In genomic region chr10:111327957-111328356, GRCm38 (mm10) we compare ENCODE assay signal across 36 mouse cellular contexts.
"Had no signal": no experiment of that assay in that cellular context is flagged by ENCODE, and none has a peak within 500 bp of the region (broad histone marks: within the 10 kb centered on the region; RNA-seq: fewer than 3 reads in every experiment).

No protein-coding gene starts in this region.

- DNase-seq: heart, adult 2 months; heart, postnatal 10 days; heart, postnatal 14 days; heart, postnatal 36 days; heart, postnatal 4 days; kidney, adult 11 months; kidney, adult 18-20 months; kidney, adult 2 months; kidney, adult 8-10 months; kidney, adult 9 months; kidney, postnatal 10 days; kidney, postnatal 14 days; kidney, postnatal 25 days; kidney, postnatal 36 days; kidney, postnatal 4 days; layer of hippocampus, adult 9-11 months; layer of hippocampus, postnatal 36 days had no signal

- H3K9me3 ChIP-seq: heart, embryonic 10.5 days; heart, embryonic 12.5 days; heart, embryonic 13.5 days; heart, embryonic 15.5 days; hindbrain, embryonic 10.5 days; hindbrain, embryonic 12.5 days; hindbrain, embryonic 13.5 days; hindbrain, embryonic 15.5 days; intestine, embryonic 15.5 days; kidney, embryonic 15.5 days had no signal

- H3K9ac ChIP-seq: heart, embryonic 12.5 days; heart, embryonic 13.5 days; heart, embryonic 15.5 days; hindbrain, embryonic 12.5 days; hindbrain, embryonic 13.5 days; hindbrain, embryonic 14.5 days; hindbrain, embryonic 15.5 days; intestine, embryonic 15.5 days; kidney, embryonic 15.5 days had no signal

- H3K4me3 ChIP-seq: heart, adult 2 months; heart, embryonic 10.5 days; heart, embryonic 12.5 days; heart, embryonic 13.5 days; heart, embryonic 15.5 days; hindbrain, embryonic 10.5 days; hindbrain, embryonic 12.5 days; hindbrain, embryonic 13.5 days; hindbrain, embryonic 15.5 days; intestine, embryonic 15.5 days; kidney, embryonic 15.5 days; layer of hippocampus, adult 2 months had no signal

- H3K36me3 ChIP-seq: heart, embryonic 10.5 days; heart, embryonic 12.5 days; heart, embryonic 13.5 days; heart, embryonic 15.5 days; hindbrain, embryonic 10.5 days; hindbrain, embryonic 12.5 days; hindbrain, embryonic 13.5 days; hindbrain, embryonic 15.5 days; intestine, embryonic 15.5 days; kidney, embryonic 15.5 days had no signal

- H3K4me2 ChIP-seq: heart, embryonic 11.5 days; heart, embryonic 12.5 days; heart, embryonic 13.5 days; heart, embryonic 15.5 days; hindbrain, embryonic 12.5 days; hindbrain, embryonic 13.5 days; hindbrain, embryonic 14.5 days; hindbrain, embryonic 15.5 days; intestine, embryonic 15.5 days; kidney, embryonic 15.5 days had no signal

- H3K27me3 ChIP-seq: heart, embryonic 12.5 days; heart, embryonic 13.5 days; heart, embryonic 15.5 days; hindbrain, embryonic 12.5 days; hindbrain, embryonic 13.5 days; hindbrain, embryonic 15.5 days; intestine, embryonic 15.5 days; kidney, embryonic 15.5 days had no signal

- H3K4me1 ChIP-seq: heart, embryonic 10.5 days; heart, embryonic 12.5 days; heart, embryonic 13.5 days; heart, embryonic 15.5 days; hindbrain, embryonic 10.5 days; hindbrain, embryonic 12.5 days; hindbrain, embryonic 13.5 days; hindbrain, embryonic 15.5 days; intestine, embryonic 15.5 days; kidney, embryonic 15.5 days had no signal

- ATAC-seq: hindbrain, embryonic 16.5 days; hindbrain, postnatal 0 days; inflammation-experienced regulatory T-cells, adult 6 months; intestine, embryonic 15.5 days; intestine, embryonic 16.5 days; intestine, postnatal 0 days had no signal

- H3K27ac ChIP-seq: heart, adult 2 months; heart, embryonic 10.5 days; heart, embryonic 13.5 days; heart, embryonic 15.5 days; hindbrain, embryonic 10.5 days; hindbrain, embryonic 12.5 days; hindbrain, embryonic 13.5 days; hindbrain, embryonic 14.5 days; hindbrain, embryonic 15.5 days; hindbrain, postnatal 0 days; intestine, embryonic 15.5 days; kidney, embryonic 15.5 days; kidney, postnatal 0 days; layer of hippocampus, adult 2 months had no signal
